Mouse (Mus musculus) liver, adult (tissue): ENCODE measurements around the gene Arl10.

Experiments
- GATA4 ChIP-seq: IDR thresholded peaks from 2 replicates; pipeline ENCODE4 v1.6.1; 2014; ENCODE audit warnings: mild to moderate bottlenecking, low read length; ENCODE audit not compliant: insufficient replicate concordance

Arl10 gene

GRCm38 (mm10) chr13:54596870-54597269 is 22.1 kb downstream of the Arl10 start:
- no peak for TF ChIP-seq GATA4

DNA sequence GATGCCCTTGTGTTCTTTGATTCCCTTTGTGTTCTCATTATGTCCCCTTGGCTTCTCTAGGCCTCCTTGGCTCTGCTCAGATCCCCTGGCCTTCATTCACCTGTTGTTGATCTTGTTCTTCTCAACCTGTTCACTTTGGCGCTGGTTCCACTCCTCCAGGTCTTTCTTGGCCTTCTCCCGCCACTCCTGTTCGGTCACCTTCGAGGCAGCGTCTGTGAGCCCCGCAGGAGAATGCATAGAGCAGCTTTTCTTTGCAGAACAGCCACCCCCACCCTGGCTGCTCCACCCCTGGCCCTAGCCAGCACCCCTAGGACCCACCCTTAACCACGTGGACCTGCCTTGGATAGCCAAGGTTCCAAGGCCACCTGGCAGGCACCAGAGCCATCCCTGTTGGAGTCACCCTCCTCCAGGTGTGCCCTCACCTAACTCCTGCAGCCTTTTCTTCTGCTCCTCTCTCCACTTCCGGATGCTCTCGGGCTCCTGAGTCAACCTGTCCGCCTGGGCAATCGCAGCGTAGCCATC is 23.9 kb downstream of the Arl10 start:
- no peak for TF ChIP-seq GATA4

- no peak for TF ChIP-seq GATA4
Observed at GRCm38 (mm10) chr13:54602639-54603111, 27.9 kb downstream of the Arl10 start.

GRCm38 (mm10) chr13:54603501-54603900 is 28.7 kb downstream of the Arl10 start:
- no peak for TF ChIP-seq GATA4

- TF ChIP-seq GATA4, result no peak
Observed at GRCm38 (mm10) chr13:54604221-54604620, 29.4 kb downstream of the Arl10 start.

DNA sequence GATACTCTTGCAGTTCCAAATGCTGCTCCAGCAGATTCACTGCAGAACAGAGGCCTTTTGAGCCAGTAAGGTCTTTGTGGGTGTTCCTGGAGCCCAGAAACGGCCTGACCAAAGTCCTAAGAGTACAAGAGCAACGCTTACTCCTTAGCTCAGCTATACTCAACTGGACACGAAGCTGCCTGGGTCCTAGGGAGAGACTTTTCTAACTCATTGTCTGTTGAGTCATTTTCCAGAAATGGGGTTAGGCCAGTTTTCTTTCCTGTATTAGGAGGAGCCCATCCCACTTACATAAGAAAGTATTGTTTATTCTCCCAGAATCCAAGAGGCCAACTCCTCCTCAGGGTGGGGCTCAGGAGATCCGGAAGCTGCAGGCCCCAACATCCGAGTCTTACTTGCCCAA is 30.6 kb downstream of the Arl10 start:
- no peak for TF ChIP-seq GATA4

GRCm38 (mm10) chr13:54607204-54607603 is 32.4 kb downstream of the Arl10 start:
- no peak for TF ChIP-seq GATA4

DNA sequence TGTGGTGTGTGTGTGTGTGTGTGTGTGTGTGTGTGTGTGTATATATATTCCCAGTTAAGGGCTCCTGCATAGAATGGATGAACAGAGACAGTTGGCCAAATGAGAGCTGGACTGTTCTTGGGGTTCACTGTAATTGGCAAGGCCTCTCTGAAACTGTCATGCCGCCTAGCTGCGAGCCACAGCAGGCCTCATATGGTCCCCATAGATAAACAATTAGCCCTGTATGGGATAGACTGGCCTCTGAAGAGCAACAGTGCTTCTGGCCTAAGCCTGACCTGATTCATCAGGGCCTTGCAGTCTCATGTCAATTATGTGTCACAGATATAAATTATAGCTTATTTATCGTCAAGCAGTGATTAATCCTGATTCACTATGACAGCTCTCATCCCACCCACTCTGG is 33.2 kb downstream of the Arl10 start:
- no peak for TF ChIP-seq GATA4

DNA sequence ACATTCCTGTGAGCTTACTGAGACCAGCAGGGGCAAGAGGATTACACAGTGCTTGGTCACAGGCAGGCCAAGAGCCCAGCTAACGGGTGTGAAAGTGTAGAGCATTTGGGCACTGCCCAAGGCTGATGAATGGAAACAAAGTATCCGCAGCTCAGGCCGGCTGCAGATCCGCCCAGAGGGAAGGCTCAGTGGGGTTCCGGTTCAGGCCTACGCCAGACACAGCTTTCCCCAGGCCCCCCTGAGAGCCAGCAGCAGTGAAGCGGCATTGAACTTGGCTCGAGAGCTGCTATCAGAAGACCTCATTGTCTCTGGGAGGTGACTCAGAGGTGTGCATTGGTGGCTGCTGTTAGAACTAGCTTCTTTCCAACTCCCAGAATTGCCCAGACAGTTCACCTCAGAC is 33.9 kb downstream of the Arl10 start:
- no peak for TF ChIP-seq GATA4

GRCm38 (mm10) chr13:54609301-54609700 is 34.5 kb downstream of the Arl10 start:
- TF ChIP-seq GATA4, result no peak

DNA sequence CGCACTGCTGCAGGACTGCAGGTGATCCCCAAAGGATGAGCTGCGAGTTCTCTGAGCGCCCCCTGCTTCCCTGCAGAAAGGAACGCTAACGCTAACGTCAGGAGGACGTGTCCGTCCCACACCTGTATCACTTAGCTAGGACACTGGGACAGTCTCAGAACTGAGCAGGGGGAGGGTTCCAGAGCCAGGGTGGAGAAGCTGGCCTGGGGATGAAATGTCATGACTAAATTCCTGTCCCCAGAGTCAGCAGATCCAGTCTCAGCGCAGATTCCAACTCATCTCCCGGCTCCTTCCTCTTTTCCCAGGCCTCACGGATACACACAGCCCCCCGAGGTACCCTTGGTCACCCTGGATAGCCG is 35.8 kb downstream of the Arl10 start:
- no peak for TF ChIP-seq GATA4

- no peak for TF ChIP-seq GATA4
Observed at GRCm38 (mm10) chr13:54610972-54611754, 36.3 kb downstream of the Arl10 start, which contains the start of gene Cltb. Gene Cltb, minus strand, starts transcription at chr13:54611344.

DNA sequence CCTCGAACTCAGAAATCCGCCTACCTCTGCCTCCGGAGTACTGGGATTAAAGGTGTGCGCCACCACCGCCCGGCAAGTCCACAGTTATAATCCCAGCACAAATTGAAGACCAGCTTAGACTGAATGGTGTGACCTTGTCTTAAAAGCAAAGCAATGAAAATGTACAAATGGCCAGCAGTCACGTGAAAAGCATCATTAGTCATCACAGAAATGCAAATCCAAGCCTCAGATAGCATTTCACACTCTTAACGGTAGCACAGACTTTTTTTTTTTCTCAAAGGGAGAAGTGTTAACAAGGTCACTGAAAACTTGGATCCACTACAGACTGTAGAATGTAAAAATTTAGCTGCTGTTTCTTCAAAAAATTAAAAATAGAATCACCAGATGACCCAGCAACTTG is 41.5 kb downstream of the Arl10 start:
- TF ChIP-seq GATA4, result no peak

DNA sequence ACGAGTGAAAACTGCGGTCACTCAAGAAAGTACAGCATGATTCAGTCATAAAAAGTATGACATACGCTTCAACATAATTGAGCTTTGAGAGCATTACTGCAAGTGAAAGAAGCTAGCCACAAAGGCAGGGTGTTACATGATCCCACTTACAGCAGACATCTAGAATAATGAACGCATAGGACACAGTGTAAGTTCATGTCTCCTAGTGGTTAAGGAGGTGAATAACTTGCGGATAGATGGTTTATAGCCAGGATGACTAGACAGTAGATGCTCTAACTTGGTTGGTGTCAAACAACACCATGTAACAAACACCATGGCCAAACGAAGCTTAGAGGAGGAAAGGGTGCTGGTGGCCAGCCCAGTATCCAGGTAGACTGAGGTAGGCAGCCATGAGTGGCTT is 42.2 kb downstream of the Arl10 start:
- TF ChIP-seq GATA4, result no peak

DNA sequence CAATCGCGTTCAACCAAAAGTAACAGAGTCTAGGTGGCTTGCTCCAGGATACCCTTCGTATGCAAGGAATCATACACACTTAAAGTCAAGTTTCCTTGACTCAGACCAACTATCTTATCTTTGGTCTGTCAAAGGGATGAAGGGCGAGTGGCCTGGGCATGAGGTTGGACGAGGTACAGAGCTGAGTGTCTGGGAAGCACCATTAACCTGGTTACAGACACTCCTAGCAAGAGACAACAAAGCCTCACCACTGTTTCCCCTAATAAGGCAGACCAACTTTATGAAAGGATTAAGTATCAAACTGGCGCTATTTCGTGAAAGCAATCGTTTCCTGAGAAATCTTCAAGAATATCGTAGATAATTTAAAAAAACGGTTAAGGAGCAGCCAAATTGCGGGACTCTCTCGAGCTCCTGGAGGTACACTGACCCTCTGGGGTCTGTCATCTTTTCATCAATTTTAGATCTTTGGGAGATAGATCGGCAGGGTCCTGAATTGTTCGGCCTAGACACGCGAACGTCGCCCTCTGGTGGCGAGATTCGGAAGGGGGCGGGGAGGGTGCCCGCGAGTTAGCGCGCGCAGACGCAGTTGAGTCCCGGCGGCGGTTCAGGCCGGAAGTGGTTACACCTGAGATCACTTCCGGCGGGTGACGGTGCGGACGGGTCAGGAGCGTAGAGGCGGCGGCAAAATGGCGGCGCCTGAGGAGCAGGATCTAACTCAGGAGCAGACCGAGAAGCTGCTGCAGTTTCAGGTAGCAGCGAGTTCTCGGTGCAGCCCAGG is 46.5 kb downstream of the Arl10 start, which contains the start of gene Faf2:
TSS of gene Faf2 (plus strand) at position 630 of the 778 bp plus-strand sequence.
- no peak; the same call in 1 of the 2 replicates for TF ChIP-seq GATA4
